Comparison of ENCODE assay signal across 21 mouse cellular contexts in genomic region chr15:83351546-83351945, GRCm38 (mm10). TPM values are rescaled to one million over a fixed set of nuclear protein-coding genes. Genes with fewer than 3 reads are reported as not detected.
DNase-seq lines count a peak whose midpoint lies in the region; ATAC-seq and TF ChIP-seq lines count a peak whose summit lies in the region.
"Had no signal": no experiment of that assay in that cellular context is flagged by ENCODE, and none has a peak within 500 bp of the region (broad histone marks: within the 10 kb centered on the region; RNA-seq: fewer than 3 reads in every experiment).

No protein-coding gene starts in this region.

- TF ChIP-seq CTCF in kidney, adult 2 months (conservative IDR thresholded peaks at IDR 0.05; ENCODE audit: insufficient read depth, insufficient read length, low read depth, low read length), result no peak
- no peak for TF ChIP-seq CTCF in lung, postnatal 0 days (IDR thresholded peaks at IDR 0.05)

- no peaks in the 10 kb centered on the region for H3K27me3 ChIP-seq in kidney, adult 2 months (replicated peaks; ENCODE audit: control insufficient read depth, insufficient read depth, low read length)
- no peaks in the 10 kb centered on the region for H3K27me3 ChIP-seq in lung, postnatal 0 days (replicated peaks; ENCODE audit: insufficient read depth, low read length)
- H3K27me3 ChIP-seq in stomach, embryonic 15.5 days (replicated peaks), result no peaks in the 10 kb centered on the region
- H3K27me3 ChIP-seq in midbrain, embryonic 15.5 days (replicated peaks), result no peaks in the 10 kb centered on the region
- H3K27me3 ChIP-seq: embryonic facial prominence, embryonic 12.5 days; forebrain, embryonic 12.5 days; heart, embryonic 12.5 days had no signal

- H3K9me3 ChIP-seq in lung, postnatal 0 days (ENCODE audit: low read length), result no peaks in the 10 kb centered on the region
- H3K9me3 ChIP-seq in stomach, embryonic 15.5 days, result no peaks in the 10 kb centered on the region
- H3K9me3 ChIP-seq in midbrain, embryonic 15.5 days, result no peaks in the 10 kb centered on the region
- H3K9me3 ChIP-seq: embryonic facial prominence, embryonic 12.5 days; forebrain, embryonic 12.5 days; G1E; heart, embryonic 12.5 days; hindbrain, embryonic 10.5 days had no signal

- peaks cover 14% of the 10 kb centered on the region; the same call in 1 of the 2 replicates for H3K4me1 ChIP-seq in kidney, adult 2 months (ENCODE audit: control insufficient read depth, insufficient read depth, low read length)
- peaks cover 5% of the 10 kb centered on the region for H3K4me1 ChIP-seq in lung, postnatal 0 days (ENCODE audit: insufficient read depth, low read depth, low read length)
- 0 out of 2 replicates have a peak, but pooled peaks cover 15% of the 10 kb centered on the region for H3K4me1 ChIP-seq in stomach, embryonic 15.5 days
- H3K4me1 ChIP-seq in midbrain, embryonic 15.5 days, result peaks cover 17% of the 10 kb centered on the region

- no peak for ATAC-seq in lung, postnatal 0 days
- no peak for ATAC-seq in stomach, embryonic 15.5 days (ENCODE audit: insufficient read depth, low FRiP score, low read depth)
- ATAC-seq in midbrain, embryonic 15.5 days (replicated peaks), result no peak
- ATAC-seq: CD4-positive, CD25-positive, alpha-beta regulatory T cell, adult 4 months; forebrain, embryonic 16.5 days had no signal

- 59% methylated on average over 4 of the region's 4 CpGs for WGBS in kidney, adult 2 months
- WGBS in lung, postnatal 0 days, result 78% methylated on average over 4 of the region's 4 CpGs
- WGBS in stomach, embryonic 15.5 days, result 73% methylated on average over 4 of the region's 4 CpGs
- 89% methylated on average over 4 of the region's 4 CpGs for WGBS in midbrain, embryonic 15.5 days

- peak; percentile 68 for DNase-seq in kidney, adult 2 months
- no peak for DNase-seq in kidney, adult 11 months
- no peak for DNase-seq in lung, postnatal 0 days (ENCODE audit: low spot score)
- no peak for DNase-seq in lung, postnatal 25 days (ENCODE audit: low spot score)
- DNase-seq in c-Kit-positive CD71-positive TER-119-positive erythroid progenitor cells, embryonic 14.5 days (ENCODE audit: low spot score), result no peak
- DNase-seq: adrenal gland, adult 8-10 months; adrenal gland, postnatal 36 days; B cell, adult 2 months; cerebellum, adult 11 months; cerebellum, adult 9-10 months; cerebellum, postnatal 25 days; gastrocnemius, postnatal 25 days had no signal

- no peak overlapping the region for H3K9ac ChIP-seq in lung, postnatal 0 days (replicated peaks; ENCODE audit: low read depth)
- H3K9ac ChIP-seq in stomach, embryonic 15.5 days, result no peak overlapping the region
- no peak overlapping the region for H3K9ac ChIP-seq in midbrain, embryonic 15.5 days
- H3K9ac ChIP-seq: embryonic facial prominence, embryonic 12.5 days; forebrain, embryonic 12.5 days; heart, embryonic 12.5 days had no signal

- H3K27ac ChIP-seq in kidney, adult 2 months (ENCODE audit: insufficient read depth, low read depth, low read length), result no peak overlapping the region
- H3K27ac ChIP-seq in lung, postnatal 0 days (ENCODE audit: low read length), result peak overlapping the region; percentile 78; the same call in 1 of the 2 replicates
- peak overlapping the region; percentile 90 for H3K27ac ChIP-seq in stomach, embryonic 15.5 days
- H3K27ac ChIP-seq in midbrain, embryonic 15.5 days, result no peak overlapping the region
- H3K27ac ChIP-seq: embryonic facial prominence, embryonic 12.5 days; forebrain, embryonic 12.5 days; hindbrain, embryonic 10.5 days had no signal

- no peak overlapping the region for H3K4me3 ChIP-seq in kidney, adult 2 months (ENCODE audit: insufficient read depth, low read depth, low read length)
- no peak overlapping the region for H3K4me3 ChIP-seq in lung, postnatal 0 days (ENCODE audit: low read depth, low read length)
- no peak overlapping the region for H3K4me3 ChIP-seq in stomach, embryonic 15.5 days (replicated peaks)
- H3K4me3 ChIP-seq in midbrain, embryonic 15.5 days, result no peak overlapping the region
- H3K4me3 ChIP-seq: embryonic facial prominence, embryonic 12.5 days; forebrain, embryonic 12.5 days; heart, embryonic 12.5 days; hindbrain, embryonic 10.5 days had no signal

- H3K4me2 ChIP-seq in lung, postnatal 0 days (replicated peaks; ENCODE audit: low read depth, low read length), result no peak overlapping the region
- H3K4me2 ChIP-seq in stomach, embryonic 15.5 days, result no peak overlapping the region
- no peak overlapping the region for H3K4me2 ChIP-seq in midbrain, embryonic 15.5 days
- H3K4me2 ChIP-seq: embryonic facial prominence, embryonic 12.5 days; forebrain, embryonic 12.5 days; heart, embryonic 12.5 days had no signal

- TF ChIP-seq EP300 in lung, postnatal 0 days (IDR thresholded peaks at IDR 0.05), result no peak

- no peak for TF ChIP-seq POLR2A in kidney, adult 2 months (IDR thresholded peaks at IDR 0.05; ENCODE audit: low read depth, low read length)

- no peaks in the 10 kb centered on the region for H3K36me3 ChIP-seq in kidney, adult 2 months (ENCODE audit: control insufficient read depth, insufficient read depth, low read length)
- H3K36me3 ChIP-seq in lung, postnatal 0 days (ENCODE audit: insufficient read depth, low read length), result no peaks in the 10 kb centered on the region
- H3K36me3 ChIP-seq in stomach, embryonic 15.5 days, result no peaks in the 10 kb centered on the region
- H3K36me3 ChIP-seq in midbrain, embryonic 15.5 days (replicated peaks), result no peaks in the 10 kb centered on the region
- H3K36me3 ChIP-seq: embryonic facial prominence, embryonic 12.5 days; forebrain, embryonic 12.5 days; hindbrain, embryonic 10.5 days had no signal

RNA-seq across cellular contexts. Expression of gene Arfgap3, which starts 1.5 kb away (rescaled TPM):
- polyA plus RNA-seq in kidney, adult 2 months (2012; rRNA removed), result 21.4 and 26.5 TPM in 2 replicates
- polyA plus RNA-seq in lung, postnatal 0 days (2015; fragmentation: Nextera tagmentation; extraction: Ambion mirVana), result 41.1 and 44.2 TPM in 2 replicates
- 63.0 and 72.4 TPM in 2 replicates for polyA plus RNA-seq in stomach, embryonic 15.5 days (2015; fragmentation: Nextera tagmentation; extraction: Ambion mirVana)
- polyA plus RNA-seq in midbrain, embryonic 15.5 days (2015; fragmentation: Nextera tagmentation; extraction: Ambion mirVana), result 44.4 and 45.1 TPM in 2 replicates

Comparison
In these comparisons a context has a peak if more than half of its experiments do, and no peak if none do; other contexts are left out.
1. H3K27ac ChIP-seq: peak in lung, postnatal 0 days (single experiment) and stomach, embryonic 15.5 days (single experiment); none in kidney, adult 2 months (single experiment) and midbrain, embryonic 15.5 days (single experiment).